8 mouse cellular contexts compared by ENCODE assay signal in genomic region chr17:29882885-29883284, GRCm38 (mm10).
DNase-seq lines count a peak whose midpoint lies in the region; ATAC-seq and TF ChIP-seq lines count a peak whose summit lies in the region.

No protein-coding gene starts in this region.

- WGBS in bone marrow, adult 2 months = 0% methylated on average over 5 of the region's 5 CpGs
- 1% methylated on average over 5 of the region's 5 CpGs for WGBS in forebrain, embryonic 10.5 days

- DNase-seq in left cerebral cortex, adult 2 months (ENCODE audit: extremely low spot score in 1 of 2, low spot score in 2 of 2) = peak; percentile 69 to 78
- no peak for DNase-seq in left cerebral cortex, adult 9 months (ENCODE audit: low spot score in 2 of 2)
- peak; percentile 85 for DNase-seq in forebrain, embryonic 10.5 days (ENCODE audit: extremely low spot score, low spot score)
- DNase-seq in kidney, postnatal 25 days = peak; percentile 44 to 68
- peak; percentile 63 for DNase-seq in right cerebral cortex, postnatal 25 days

- peaks cover 7% of the 10 kb centered on the region; the same call in 1 of the 2 replicates for H3K36me3 ChIP-seq in forebrain, embryonic 10.5 days (replicated peaks)

- no peak overlapping the region for H3K27ac ChIP-seq in left cerebral cortex, adult 2 months
- no peak overlapping the region for H3K27ac ChIP-seq in bone marrow, adult 2 months (ENCODE audit: control insufficient read depth, insufficient read depth, low read depth, low read length, poor library complexity)
- H3K27ac ChIP-seq in forebrain, embryonic 10.5 days = peak overlapping the region; percentile 27; the same call in 1 of the 2 replicates

- intact Hi-C loops in left cerebral cortex, adult 2 months (cut with DNase I) = loop anchor here (1.0 to 10.0 kb wide), 5 partner anchors 87 to 281 kb away; no protein-coding TSS in a partner anchor

- H3K4me3 ChIP-seq in left cerebral cortex, adult 2 months = no peak overlapping the region
- H3K4me3 ChIP-seq in bone marrow, adult 2 months (replicated peaks; ENCODE audit: control insufficient read depth, low read depth, low read length) = no peak overlapping the region
- H3K4me3 ChIP-seq in forebrain, embryonic 10.5 days = peak overlapping the region; percentile 18; the same call in 1 of the 2 replicates

- peak; percentile 57; the same call in 1 of the 2 replicates for ATAC-seq in megakaryocyte, adult 5-6 weeks (ENCODE audit: poor library complexity, severe bottlenecking)
- ATAC-seq in inflammation-experienced regulatory T-cells, adult 6 months = no peak

- no peak for TF ChIP-seq POLR2A in bone marrow, adult 2 months (IDR thresholded peaks at IDR 0.05; ENCODE audit: borderline replicate concordance, control insufficient read depth, low read depth, low read length)

- H3K9me3 ChIP-seq in forebrain, embryonic 10.5 days = peaks cover 7% of the 10 kb centered on the region; the same call in 1 of the 2 replicates

- TF ChIP-seq CTCF in left cerebral cortex, adult 2 months (IDR thresholded peaks at IDR 0.05) = peak; percentile 92
- TF ChIP-seq CTCF in bone marrow, adult 2 months (IDR thresholded peaks at IDR 0.05; ENCODE audit: control insufficient read depth, insufficient read depth, low read length) = peak; percentile 91

- H3K27me3 ChIP-seq in forebrain, embryonic 10.5 days (ENCODE audit: poor library complexity, severe bottlenecking) = peaks cover 58% of the 10 kb centered on the region

- no peaks in the 10 kb centered on the region for H3K4me1 ChIP-seq in bone marrow, adult 2 months (ENCODE audit: control insufficient read depth, insufficient read depth, low read length)
- H3K4me1 ChIP-seq in forebrain, embryonic 10.5 days = peaks cover 67% of the 10 kb centered on the region

Comparison
In these comparisons a context has a peak if more than half of its experiments do, and no peak if none do; other contexts are left out.
1. DNase-seq: peak in left cerebral cortex, adult 2 months (2 of 2), forebrain, embryonic 10.5 days (single experiment), kidney, postnatal 25 days (2 of 2) and right cerebral cortex, postnatal 25 days (single experiment); none in left cerebral cortex, adult 9 months (0 of 2).